Mouse (Mus musculus) heart, adult 2 months (tissue): ENCODE measurements at regions not wholly inside any gene's neighbourhood (a gene's known extent, or its start where the extent isn't known, plus 50 kb on each side); places are given as distances from the start of the nearest gene placed in this dataset.

Source experiments
- DNase-seq, 2 experiments: peaks; one replicate each; pipeline ENCODE4 v3.0.0; 2021
- H3K27ac ChIP-seq: fragments of 200-600 bp; 2 replicates; pipeline ENCODE4 v1.8.1; 2022
- H3K27me3 ChIP-seq: fragments of 200-500 bp; 2 replicates; pipeline ENCODE4 v1.6.1; 2012; ENCODE audit warnings: mild to moderate bottlenecking, low read length, inconsistent platforms, mixed read lengths; ENCODE audit not compliant: control insufficient read depth, insufficient read depth
- H3K36me3 ChIP-seq: fragments of 200-500 bp; 2 replicates; pipeline ENCODE4 v1.6.1; 2012; ENCODE audit warnings: low read length, inconsistent platforms; ENCODE audit not compliant: control insufficient read depth, insufficient read depth
- H3K4me1 ChIP-seq: fragments of 200-500 bp; 2 replicates; pipeline ENCODE4 v1.6.1; 2011; ENCODE audit warnings: low read length; ENCODE audit not compliant: control insufficient read depth, insufficient read depth
- H3K4me3 ChIP-seq: fragments of 200-600 bp; 2 replicates; pipeline ENCODE4 v1.8.1; 2022
- H3K79me2 ChIP-seq: fragments of 200-500 bp; replicated peaks from 2 replicates; pipeline ENCODE4 v1.6.1; 2012; ENCODE audit warnings: mild to moderate bottlenecking, inconsistent platforms, low read length, moderate library complexity, mixed read lengths; ENCODE audit not compliant: control insufficient read depth, insufficient read depth
- H3K9ac ChIP-seq: fragments of 200-500 bp; 2 replicates; pipeline ENCODE4 v1.6.1; 2012; ENCODE audit warnings: low read depth, mild to moderate bottlenecking, control low read depth, inconsistent platforms, low read length, mixed read lengths
- CTCF ChIP-seq: fragments of 200-600 bp; IDR thresholded peaks from 2 replicates; pipeline ENCODE4 v1.8.1; 2022; ENCODE audit warnings: antibody characterized with exemption, mild to moderate bottlenecking, moderate library complexity
- EP300 ChIP-seq: fragments of 200-500 bp; IDR thresholded peaks from 2 replicates; pipeline ENCODE4 v1.6.1; 2011; ENCODE audit warnings: low read depth, low read length, control low read depth; ENCODE audit not compliant: insufficient read depth
- POLR2A ChIP-seq: fragments of 200-500 bp; IDR thresholded peaks from 2 replicates; pipeline ENCODE4 v1.6.1; 2011; ENCODE audit warnings: mild to moderate bottlenecking, low read depth, low read length, control low read depth; ENCODE audit not compliant: insufficient read depth
- WGBS: fragments of 180-500 bp; shearing (Covaris S2); methylation state at CpG from one replicate; pipeline ENCODE4 v1.1.7; 2018; 5-methylcytosine and 5-hydroxymethylcytosine counted together
- intact Hi-C: fragments of 180-260 bp; cut with DNase I; formaldehyde crosslinking; loops from one replicate; pipeline ENCODE4 v1.15.1; 2025

GRCm38 (mm10) chr6:31615426-31615970, 51.7 kb upstream of the Podxl start:
- intact Hi-C loops, result no loop called here
- peaks cover 22% of the 10 kb centered on the region for H3K4me1 ChIP-seq
- no peak overlapping the region for H3K9ac ChIP-seq
- no peak overlapping the region for H3K4me3 ChIP-seq
- DNase-seq, result no peak
- peak overlapping the region; percentile 20 for H3K27ac ChIP-seq
- H3K27me3 ChIP-seq, result no peaks in the 10 kb centered on the region
- H3K79me2 ChIP-seq, result no peaks in the 10 kb centered on the region
- 0 out of 2 replicates have a peak, but pooled peaks have one; percentile 39 for TF ChIP-seq EP300
- no peak for TF ChIP-seq POLR2A
- no peak for TF ChIP-seq CTCF
- WGBS, result 65% methylated on average over 4 of the region's 4 CpGs
- 0 out of 2 replicates have a peak, but pooled peaks cover 2% of the 10 kb centered on the region for H3K36me3 ChIP-seq

- intact Hi-C loops, result no loop called here
- Histone ChIP-seq H3K9ac (peak overlapping the region; percentile 23), H3K79me2 (no peaks in the 10 kb centered on the region), H3K4me1 (peaks cover 22% of the 10 kb centered on the region), H3K36me3 (0 out of 2 replicates have a peak, but pooled peaks cover 2% of the 10 kb centered on the region), H3K27ac (peak overlapping the region; percentile 83), H3K4me3 (no peak overlapping the region), H3K27me3 (no peaks in the 10 kb centered on the region)
- DNase-seq, result no peak
- 92% methylated on average over 4 of the region's 4 CpGs for WGBS
- TF ChIP-seq EP300, result no peak
- TF ChIP-seq CTCF, result no peak
- TF ChIP-seq POLR2A, result no peak
Measured at GRCm38 (mm10) chr6:31614563-31614962, 50.8 kb upstream of the Podxl start.

- WGBS, result 24% methylated on average over 13 of the region's 13 CpGs
- TF ChIP-seq CTCF, result no peak
- TF ChIP-seq POLR2A, result no peak
- TF ChIP-seq EP300, result 0 out of 2 replicates have a peak, but pooled peaks have one; percentile 63
- 0 out of 2 replicates have a peak overlapping the region, but pooled peaks have one; percentile 13 for H3K9ac ChIP-seq
- no peaks in the 10 kb centered on the region for H3K79me2 ChIP-seq
- H3K4me3 ChIP-seq, result no peak overlapping the region
- no peaks in the 10 kb centered on the region for H3K27me3 ChIP-seq
- peak overlapping the region; percentile 83 for H3K27ac ChIP-seq
- H3K36me3 ChIP-seq, result 0 out of 2 replicates have a peak, but pooled peaks cover 2% of the 10 kb centered on the region
- peaks cover 19% of the 10 kb centered on the region for H3K4me1 ChIP-seq
- peak; percentile 52 to 62 for DNase-seq
- intact Hi-C loops, result no loop called here
Measured at GRCm38 (mm10) chr6:31613590-31614319, 50.0 kb upstream of the Podxl start.
